ENCODE assay signal across 17 mouse cellular contexts in the genomic region with DNA sequence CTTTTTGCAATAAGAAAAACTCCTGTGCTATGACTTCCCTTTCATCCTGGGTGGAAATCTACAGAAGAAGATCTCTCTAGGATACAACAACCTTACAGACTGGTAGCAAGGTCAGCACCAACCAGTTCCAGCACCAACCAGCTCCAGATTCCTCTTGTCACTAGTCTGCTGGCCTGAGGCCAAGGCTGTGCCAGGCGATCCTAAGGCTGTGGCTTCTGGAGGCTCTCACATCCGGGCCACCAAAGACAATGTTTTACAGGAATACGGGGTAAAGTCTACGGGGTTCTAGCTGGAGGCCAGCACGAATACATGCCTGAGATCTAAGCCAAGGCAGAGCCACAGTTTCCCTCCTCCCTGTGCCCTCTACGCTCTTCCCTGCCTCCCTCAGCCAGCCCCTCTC. TPM values are rescaled to one million over a fixed set of nuclear protein-coding genes. Genes with fewer than 3 reads are reported as not detected.
DNase-seq lines count a peak whose midpoint lies in the region; ATAC-seq lines count a peak whose summit lies in the region.
"Had no signal": no experiment of that assay in that cellular context is flagged by ENCODE, and none has a peak within 500 bp of the region (broad histone marks: within the 10 kb centered on the region; RNA-seq: fewer than 3 reads in every experiment).

No protein-coding gene starts in this region.

- no peak overlapping the region for H3K4me2 ChIP-seq in midbrain, embryonic 13.5 days (replicated peaks)
- H3K4me2 ChIP-seq: hindbrain, embryonic 14.5 days; limb, embryonic 12.5 days; liver, embryonic 15.5 days; midbrain, embryonic 12.5 days; neural tube, embryonic 12.5 days had no signal

- no peaks in the 10 kb centered on the region for H3K9me3 ChIP-seq in midbrain, embryonic 10.5 days (replicated peaks)
- H3K9me3 ChIP-seq in midbrain, embryonic 13.5 days: no peaks in the 10 kb centered on the region
- H3K9me3 ChIP-seq: limb, embryonic 12.5 days; liver, embryonic 15.5 days; midbrain, embryonic 12.5 days; neural tube, embryonic 12.5 days had no signal

- no peak for ATAC-seq in midbrain, embryonic 13.5 days
- ATAC-seq: intestine, embryonic 16.5 days had no signal

- intact Hi-C loops in heart, postnatal 10 days (cut with DNase I): no loop called here
- intact Hi-C loops in heart, postnatal 14 days (cut with DNase I): no loop called here

- no peaks in the 10 kb centered on the region for H3K36me3 ChIP-seq in midbrain, embryonic 10.5 days
- no peaks in the 10 kb centered on the region for H3K36me3 ChIP-seq in midbrain, embryonic 13.5 days
- H3K36me3 ChIP-seq: limb, embryonic 12.5 days; liver, embryonic 15.5 days; midbrain, embryonic 12.5 days; neural tube, embryonic 12.5 days had no signal

- no peak overlapping the region for H3K9ac ChIP-seq in midbrain, embryonic 13.5 days (replicated peaks)
- H3K9ac ChIP-seq: hindbrain, embryonic 14.5 days; limb, embryonic 12.5 days; liver, embryonic 15.5 days; midbrain, embryonic 12.5 days; neural tube, embryonic 12.5 days had no signal

- H3K27ac ChIP-seq in midbrain, embryonic 10.5 days (replicated peaks): 0 out of 2 replicates have a peak overlapping the region, but pooled peaks have one; percentile 10
- H3K27ac ChIP-seq in midbrain, embryonic 13.5 days: no peak overlapping the region
- H3K27ac ChIP-seq: hindbrain, embryonic 14.5 days; limb, embryonic 12.5 days; liver, embryonic 15.5 days; midbrain, embryonic 12.5 days; neural tube, embryonic 12.5 days had no signal

- WGBS in midbrain, embryonic 10.5 days: 88% methylated on average over 6 of the region's 6 CpGs
- whole genome bisulfite sequencing in midbrain, embryonic 13.5 days: 90% methylated on average over 6 of the region's 6 CpGs

- peaks cover 73% of the 10 kb centered on the region for H3K4me1 ChIP-seq in midbrain, embryonic 10.5 days
- peaks cover 62% of the 10 kb centered on the region for H3K4me1 ChIP-seq in midbrain, embryonic 13.5 days (replicated peaks)
- H3K4me1 ChIP-seq: liver, embryonic 15.5 days had no signal

- DNase-seq in adrenal gland, postnatal 14 days: peak; percentile 21
- no peak for DNase-seq in adrenal gland, adult (ENCODE audit: inconsistent age in 2 of 2, low spot score in 1 of 2)
- DNase-seq in heart, postnatal 10 days: peak; percentile 8 to 20
- DNase-seq in heart, postnatal 14 days: no peak
- no peak for DNase-seq in midbrain, embryonic 10.5 days (ENCODE audit: low spot score)
- peak; percentile 53 to 80 for DNase-seq in kidney, postnatal 4 days
- DNase-seq in layer of hippocampus, postnatal 10 days (ENCODE audit: low spot score in 2 of 2): no peak
- DNase-seq: cerebellum, adult 18-20 months; lung, postnatal 14 days had no signal

- H3K4me3 ChIP-seq in midbrain, embryonic 10.5 days: no peak overlapping the region
- no peak overlapping the region for H3K4me3 ChIP-seq in midbrain, embryonic 13.5 days (replicated peaks)
- H3K4me3 ChIP-seq: limb, embryonic 12.5 days; liver, embryonic 15.5 days; midbrain, embryonic 12.5 days; neural tube, embryonic 12.5 days had no signal

- peaks cover 38% of the 10 kb centered on the region for H3K27me3 ChIP-seq in midbrain, embryonic 10.5 days (ENCODE audit: low read depth, poor library complexity, severe bottlenecking)
- peaks cover 13% of the 10 kb centered on the region for H3K27me3 ChIP-seq in midbrain, embryonic 13.5 days

RNA-seq across cellular contexts. Expression of a gene that starts 25.4 kb away (rescaled TPM):
- total RNA-seq in adrenal gland, postnatal 14 days (2021): 5.1 and 6.5 TPM in 2 replicates
- total RNA-seq in heart, postnatal 10 days (2021): under 1 TPM; 0.53 to 0.67 TPM
- under 1 TPM; 0.36 to 0.49 TPM for total RNA-seq in heart, postnatal 14 days (2021)
- polyA plus RNA-seq in midbrain, embryonic 10.5 days (2016; fragmentation: Nextera tagmentation; extraction: Ambion mirVana): 9.2 and 11.8 TPM in 2 replicates
- 9.4 and 10.6 TPM in 2 replicates for polyA plus RNA-seq in midbrain, embryonic 13.5 days (2015; fragmentation: Nextera tagmentation; extraction: Ambion mirVana)
- 10 to 100 TPM; 58.0 to 63.4 TPM for total RNA-seq in layer of hippocampus, postnatal 10 days (2021)
- total RNA-seq: granulocyte monocyte progenitor cell, adult 5-6 weeks had no signal

Comparison
In these comparisons a context has a peak if more than half of its experiments do, and no peak if none do; other contexts are left out.
1. DNase-seq: peak in adrenal gland, postnatal 14 days (single experiment), heart, postnatal 10 days (2 of 2) and kidney, postnatal 4 days (2 of 2); none in adrenal gland, adult (0 of 2), heart, postnatal 14 days (0 of 2), midbrain, embryonic 10.5 days (single experiment) and layer of hippocampus, postnatal 10 days (0 of 2).